Mouse (Mus musculus): ENCODE data around the gene Dhx34. TPM values are rescaled to one million over a fixed set of nuclear protein-coding genes. Genes with fewer than 3 reads are reported as not detected.

Dhx34 gene
- polyA plus RNA-seq, 1 experiment from 2014 or later, result 5.6 TPM

Other genes starting within 250 kb of the Dhx34 start
- gene Bicra, start 174.1 kb downstream of the Dhx34 start, polyA plus RNA-seq (2015; fragmentation: Nextera tagmentation; extraction: Ambion mirVana), result 1.6 and 1.9 TPM in 2 replicates
- not detected in 2 replicates for gene Zfp541, start 160.2 kb downstream of the Dhx34 start, polyA plus RNA-seq (2015; fragmentation: Nextera tagmentation; extraction: Ambion mirVana)
- gene Napa, start 123.6 kb downstream of the Dhx34 start, polyA plus RNA-seq (2015; fragmentation: Nextera tagmentation; extraction: Ambion mirVana), result 159 and 169 TPM in 2 replicates
- 8.6 and 9.6 TPM in 2 replicates for gene Kptn, start 102.1 kb downstream of the Dhx34 start, polyA plus RNA-seq (2015; fragmentation: Nextera tagmentation; extraction: Ambion mirVana)
- not detected in 2 replicates for gene Slc8a2, start 92.2 kb downstream of the Dhx34 start, polyA plus RNA-seq (2015; fragmentation: Nextera tagmentation; extraction: Ambion mirVana)
- 1.3 and 1.7 TPM in 2 replicates for gene Meis3, start 46.9 kb downstream of the Dhx34 start, polyA plus RNA-seq (2015; fragmentation: Nextera tagmentation; extraction: Ambion mirVana)
- gene C5ar2, start 22.1 kb upstream of the Dhx34 start, polyA plus RNA-seq (2015; fragmentation: Nextera tagmentation; extraction: Ambion mirVana), result 0.89 and 1.0 TPM in 2 replicates
- 3.5 and 3.6 TPM in 2 replicates for gene C5ar1, start 37.5 kb upstream of the Dhx34 start, polyA plus RNA-seq (2015; fragmentation: Nextera tagmentation; extraction: Ambion mirVana)
- 4.4 and 5.4 TPM in 2 replicates for gene Inafm1, start 51.6 kb upstream of the Dhx34 start, polyA plus RNA-seq (2015; fragmentation: Nextera tagmentation; extraction: Ambion mirVana)
- gene Ccdc9, start 64.8 kb upstream of the Dhx34 start, polyA plus RNA-seq (2015; fragmentation: Nextera tagmentation; extraction: Ambion mirVana), result 10.3 and 12.3 TPM in 2 replicates
- gene Bbc3, start 86.4 kb upstream of the Dhx34 start, polyA plus RNA-seq (2015; fragmentation: Nextera tagmentation; extraction: Ambion mirVana), result 4.1 and 5.9 TPM in 2 replicates
- 97.7 and 98.0 TPM in 2 replicates for gene Sae1, start 165.8 kb upstream of the Dhx34 start, polyA plus RNA-seq (2015; fragmentation: Nextera tagmentation; extraction: Ambion mirVana)
- gene Zc3h4, start 178.9 kb upstream of the Dhx34 start, polyA plus RNA-seq (2015; fragmentation: Nextera tagmentation; extraction: Ambion mirVana), result 8.0 and 10.8 TPM in 2 replicates
- gene Tmem160, start 230.7 kb upstream of the Dhx34 start, polyA plus RNA-seq (2015; fragmentation: Nextera tagmentation; extraction: Ambion mirVana), result 28.8 and 30.4 TPM in 2 replicates

Data from liver, embryonic 15.5 days (tissue).